Mouse (Mus musculus) frontal cortex, postnatal 25 days (tissue): ENCODE measurements around the gene Brf1.

ENCODE experiments used
- DNase-seq, 2 experiments: peaks; one replicate each; pipeline ENCODE4 v3.0.0; 2022; ENCODE audit warnings: low spot score in 2 of 2

Gene Brf1

DNA sequence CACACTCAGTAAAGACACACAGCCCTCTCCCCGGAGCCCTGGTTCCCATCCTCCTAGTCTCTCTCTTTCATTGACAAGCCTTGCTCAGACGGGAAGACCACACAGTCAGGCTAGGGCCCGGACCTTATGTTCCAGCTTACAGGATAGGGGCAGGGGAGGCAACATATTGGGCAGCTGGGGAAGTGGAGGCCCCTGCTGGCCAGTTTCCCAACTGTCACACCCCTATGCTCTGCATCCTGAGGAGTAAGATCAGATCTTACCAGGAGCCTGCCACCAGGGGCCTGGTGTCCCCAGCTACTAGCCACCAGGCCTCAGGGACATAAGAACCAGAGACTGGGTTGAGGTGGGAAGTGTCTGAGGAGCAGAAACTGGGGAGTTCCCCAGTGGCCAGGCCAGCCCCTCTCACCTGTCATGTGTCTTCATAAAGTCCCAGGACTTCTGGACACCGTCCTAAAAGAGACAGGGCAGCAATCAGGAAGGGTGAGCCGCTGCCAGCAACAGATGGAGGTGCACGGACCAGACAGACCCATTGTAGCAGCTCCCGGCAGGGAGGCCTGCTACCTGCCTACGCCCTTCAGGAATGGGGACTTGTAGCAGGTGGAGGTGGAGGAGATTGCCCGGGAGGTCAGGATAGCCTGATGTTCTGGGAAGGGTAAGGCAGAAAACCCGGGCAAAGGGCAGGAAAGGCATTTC is 61.5 kb downstream of the Brf1 start:
- DNase-seq = no peak

DNA sequence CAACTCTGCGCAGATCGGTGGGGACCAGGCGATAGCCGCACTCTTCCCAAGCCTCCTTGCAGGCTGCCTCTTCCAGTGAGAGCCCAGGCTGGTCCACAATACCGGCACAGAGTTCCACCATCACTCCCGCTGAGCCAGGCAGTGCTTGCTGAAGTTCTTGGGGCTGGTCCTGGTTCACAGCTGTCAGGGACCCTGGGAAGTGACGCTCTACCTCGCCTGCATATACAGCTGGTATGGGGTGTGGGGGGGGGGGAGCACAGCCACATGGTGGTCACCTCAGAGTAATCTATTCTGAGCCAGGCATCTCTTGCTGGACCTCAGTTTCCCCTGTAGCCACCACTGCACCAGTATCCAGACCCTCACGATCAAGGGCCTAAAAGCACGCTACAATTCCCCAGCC is 62.1 kb downstream of the Brf1 start:
- DNase-seq = no peak

DNA sequence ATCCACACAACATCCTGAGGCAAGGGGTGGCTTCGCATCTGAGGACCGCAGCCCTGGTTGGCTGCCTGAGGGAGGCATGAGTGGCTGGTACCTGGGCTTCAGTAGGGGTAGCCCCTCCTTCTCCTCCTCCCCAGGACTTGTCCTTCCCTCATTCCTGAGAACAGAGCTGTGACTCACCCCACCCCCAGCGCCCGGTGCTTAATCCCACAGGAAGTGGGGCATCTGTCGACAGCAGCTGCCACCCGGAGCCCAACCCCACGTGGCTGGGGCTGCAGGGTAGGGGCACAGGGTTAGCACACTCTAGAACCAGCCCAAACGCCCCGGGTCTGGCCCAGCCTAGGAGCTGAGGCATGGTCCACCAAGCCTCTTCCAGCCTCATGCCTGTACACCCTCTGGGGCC is 62.6 kb downstream of the Brf1 start:
- DNase-seq = no peak

DNA sequence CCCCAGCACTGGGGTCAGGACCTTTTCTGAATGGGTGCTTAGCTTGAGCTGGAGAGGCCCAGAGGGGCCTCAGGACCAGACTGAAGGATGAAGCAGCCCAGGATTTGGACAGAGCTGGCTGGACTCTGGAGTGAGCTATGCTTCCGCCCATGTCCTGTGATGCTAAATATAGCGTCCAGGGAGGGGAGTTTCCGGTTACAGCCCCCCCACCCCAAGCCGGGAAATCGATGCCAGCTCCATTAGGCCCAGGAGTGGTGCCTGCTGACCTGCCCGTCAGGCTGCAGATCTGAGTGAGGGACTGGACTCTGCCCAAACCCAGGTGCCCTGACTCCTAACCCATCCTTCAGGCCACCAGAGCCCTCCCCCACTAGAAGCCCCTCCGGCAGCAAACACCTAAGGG is 67.9 kb downstream of the Brf1 start:
- no peak for DNase-seq

DNA sequence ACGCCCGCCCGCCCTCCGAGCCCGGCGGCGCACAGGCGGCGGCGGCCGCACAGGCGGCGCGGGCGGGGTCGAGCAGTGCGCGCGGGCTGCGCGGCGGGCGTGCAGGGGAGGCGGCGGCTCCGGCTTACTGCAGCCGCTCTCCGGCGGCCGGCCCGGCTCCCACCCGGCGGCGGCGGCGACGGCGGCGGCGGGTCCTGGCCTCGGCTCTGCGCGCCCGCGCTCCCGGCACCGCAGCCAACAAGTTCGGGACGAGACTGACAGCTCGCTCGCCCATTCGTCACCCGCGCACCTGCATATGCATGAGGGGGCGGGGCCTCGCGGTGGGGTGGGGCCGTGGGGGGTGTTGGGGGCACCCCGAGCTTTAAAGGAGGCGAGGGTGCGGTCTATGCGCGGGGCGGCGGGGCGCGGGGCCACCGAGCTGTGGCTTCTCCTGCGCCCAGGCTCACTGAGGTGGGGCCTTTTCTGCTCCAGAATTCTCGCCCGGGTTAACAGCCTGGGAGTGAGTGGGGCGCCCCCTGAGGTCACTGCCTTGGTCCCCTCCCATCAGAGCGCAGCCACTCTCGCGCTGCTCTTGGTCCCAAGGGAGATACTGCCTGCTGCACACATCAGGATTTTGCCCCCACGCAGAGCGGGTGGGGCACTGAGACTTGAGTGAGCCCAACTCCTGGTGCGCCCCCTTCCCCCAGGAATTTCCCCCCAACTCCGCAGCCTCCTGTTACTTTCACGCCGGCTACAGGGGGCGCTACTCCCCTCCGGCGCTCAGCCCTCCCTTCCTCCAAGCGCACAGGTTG is 70.7 kb downstream of the Brf1 start, which contains the start of gene Jag2:
Gene Jag2, minus strand, starts transcription at position 215 of the 791 bp plus-strand sequence.
- peak; percentile 53 to 56 for DNase-seq

DNA sequence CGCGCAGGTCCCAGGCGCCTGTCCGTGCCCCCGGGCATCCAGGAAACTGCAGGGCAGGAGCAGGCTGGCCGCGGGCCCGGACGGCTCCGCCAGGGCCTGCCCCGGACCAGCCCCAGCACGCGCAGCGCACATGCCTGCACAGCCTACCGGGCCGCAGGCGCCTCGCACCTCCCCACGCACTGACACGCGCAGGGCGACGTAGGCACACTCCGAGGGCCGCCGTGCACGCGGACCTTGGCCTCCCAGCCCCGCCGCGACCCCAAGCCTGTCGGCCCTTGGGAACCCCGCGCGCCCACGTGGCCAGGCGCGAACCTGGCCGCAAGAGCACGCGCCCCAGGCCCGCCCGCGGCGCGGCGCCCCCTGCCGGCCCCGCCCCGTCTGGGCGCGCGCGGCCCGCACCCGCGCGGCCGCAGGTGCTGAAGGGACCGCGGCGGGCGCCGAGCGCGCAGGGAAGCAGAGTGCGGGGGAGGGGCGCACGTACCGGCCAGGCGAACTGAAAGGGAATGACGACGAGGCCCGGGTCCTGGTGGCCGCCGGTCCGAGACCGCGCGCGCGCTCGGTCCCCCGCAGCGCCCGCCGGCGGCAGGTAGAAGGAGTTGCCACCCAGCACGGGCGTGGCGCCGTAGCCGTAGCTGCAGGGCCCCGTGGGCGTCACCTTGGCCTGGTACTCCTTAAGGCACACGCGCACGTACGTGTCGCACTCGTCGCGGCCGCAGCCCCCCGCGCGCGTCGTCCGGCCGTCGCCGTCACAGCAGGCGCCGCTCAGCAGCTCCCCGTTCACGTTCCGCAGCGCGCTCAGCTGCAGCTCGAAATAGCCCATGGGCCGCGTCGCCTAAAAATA is 71.9 kb downstream of the Brf1 start:
- DNase-seq = peak; percentile 42 to 59

DNA sequence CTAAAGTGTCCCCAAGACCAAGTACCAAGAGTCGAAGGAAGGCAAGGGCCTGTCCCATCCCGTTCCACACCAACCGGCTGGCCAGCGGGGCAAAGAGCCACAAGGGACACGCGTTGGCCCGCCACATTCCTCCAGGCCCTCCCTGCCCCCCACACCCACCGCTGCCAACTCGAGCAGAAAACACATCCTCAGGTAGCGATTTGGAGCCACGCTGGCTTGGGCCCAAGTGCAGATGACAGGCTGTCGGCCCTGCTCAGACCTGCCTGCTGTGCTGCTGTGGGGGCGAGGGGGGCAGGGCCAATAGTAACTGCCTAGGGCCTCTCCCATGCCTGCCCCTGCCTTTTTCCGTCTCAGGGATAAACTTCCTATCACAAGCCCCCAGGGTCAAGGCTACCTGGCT is 73.2 kb downstream of the Brf1 start:
- DNase-seq = no peak

DNA sequence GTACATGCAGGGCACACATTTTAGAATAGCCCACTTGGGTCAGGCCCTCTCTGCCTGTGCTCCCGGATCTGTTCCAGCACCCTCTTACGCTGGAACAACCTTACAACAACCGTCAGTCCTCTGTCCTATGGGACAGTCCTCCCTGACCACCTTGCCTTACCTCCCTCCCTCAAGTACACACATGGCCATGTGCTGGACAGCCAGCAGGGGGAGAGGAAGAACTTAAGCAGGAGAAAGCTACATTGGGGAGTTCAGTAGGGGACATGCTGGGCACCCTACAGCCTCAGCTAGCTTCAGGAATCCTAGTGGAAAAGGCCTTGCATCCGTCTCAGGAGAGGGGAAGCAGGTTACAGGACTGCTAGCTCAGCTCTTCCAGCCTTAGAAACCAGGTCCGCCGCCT is 74.6 kb downstream of the Brf1 start:
- no peak for DNase-seq

DNA sequence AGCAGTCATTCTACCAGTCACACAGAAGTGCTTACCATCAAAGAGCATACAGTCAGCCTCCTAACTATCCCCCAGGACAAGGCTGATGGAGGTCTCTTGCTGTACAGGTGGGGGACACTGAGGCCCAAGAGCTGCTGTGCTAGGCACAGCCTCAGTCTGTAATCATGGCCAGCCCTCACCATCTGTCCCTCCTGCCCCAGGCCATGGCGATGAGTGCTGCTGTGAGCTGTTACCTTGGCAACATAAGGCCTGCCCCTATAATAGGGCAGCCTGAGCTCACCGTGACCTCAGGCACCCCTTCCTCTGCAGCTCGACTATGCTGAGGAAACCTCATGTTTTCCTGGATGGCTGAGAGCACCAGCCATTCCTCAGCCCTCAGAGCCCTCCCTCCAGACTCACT is 78.0 kb downstream of the Brf1 start:
- no peak for DNase-seq

DNA sequence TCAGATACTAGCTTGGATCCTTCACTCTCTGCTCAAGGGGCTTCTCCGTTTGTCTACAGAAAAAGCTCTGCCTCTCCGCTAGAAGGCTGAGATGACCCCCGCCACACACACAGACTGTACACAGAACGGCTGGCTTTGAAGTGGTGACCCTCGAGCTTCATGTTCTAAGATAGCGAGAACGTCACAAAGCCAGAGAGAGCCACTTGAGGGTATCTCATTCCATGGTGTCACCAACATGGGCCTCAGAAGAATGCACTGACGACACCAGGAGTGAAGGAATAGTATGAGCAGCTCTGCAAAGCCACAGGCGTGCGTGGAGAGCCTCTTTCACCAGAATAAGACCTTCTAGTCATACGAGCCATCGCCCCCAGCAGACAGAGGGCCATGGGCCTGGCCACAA is 79.0 kb downstream of the Brf1 start:
- no peak for DNase-seq

DNA sequence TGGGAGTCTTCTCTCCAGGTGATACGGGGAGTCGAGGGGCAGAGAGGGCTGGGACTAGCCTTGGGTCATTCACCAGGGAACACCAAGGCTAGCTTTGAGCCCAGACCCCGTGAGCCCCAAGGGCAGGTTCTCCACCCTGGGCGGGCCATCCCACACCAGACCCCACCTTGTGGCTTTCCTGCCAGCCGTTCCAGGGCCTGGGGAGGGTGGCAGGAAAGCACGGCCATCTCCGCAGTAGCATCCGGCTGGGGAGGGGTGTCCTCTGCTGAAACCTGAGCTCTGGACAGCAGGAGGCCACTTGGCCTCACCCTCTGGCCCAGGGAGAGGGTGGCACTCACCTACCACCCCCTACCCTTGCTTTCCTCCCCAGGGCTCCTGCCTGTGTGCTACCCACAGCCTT is 82.6 kb downstream of the Brf1 start:
- DNase-seq = no peak

DNA sequence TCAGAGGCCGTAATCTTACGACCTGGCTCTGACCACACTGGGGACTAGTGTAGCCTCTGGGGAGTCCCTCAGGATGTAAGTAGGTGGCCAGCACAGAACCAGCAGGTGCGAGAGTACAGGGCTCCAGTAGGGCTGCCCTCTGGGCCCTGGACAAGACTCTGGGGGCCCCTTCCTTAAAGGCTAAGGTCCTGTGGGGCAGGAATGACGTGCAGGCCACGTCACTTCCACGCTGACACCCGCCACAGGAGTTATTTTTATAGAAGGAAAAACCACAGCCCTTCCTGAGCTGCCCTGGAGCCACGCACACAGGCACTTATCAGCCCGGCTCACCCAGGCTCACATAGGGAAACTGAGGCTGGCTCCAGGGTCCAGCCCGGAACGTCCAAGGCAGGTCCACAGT is 83.0 kb downstream of the Brf1 start:
- no peak for DNase-seq

DNA sequence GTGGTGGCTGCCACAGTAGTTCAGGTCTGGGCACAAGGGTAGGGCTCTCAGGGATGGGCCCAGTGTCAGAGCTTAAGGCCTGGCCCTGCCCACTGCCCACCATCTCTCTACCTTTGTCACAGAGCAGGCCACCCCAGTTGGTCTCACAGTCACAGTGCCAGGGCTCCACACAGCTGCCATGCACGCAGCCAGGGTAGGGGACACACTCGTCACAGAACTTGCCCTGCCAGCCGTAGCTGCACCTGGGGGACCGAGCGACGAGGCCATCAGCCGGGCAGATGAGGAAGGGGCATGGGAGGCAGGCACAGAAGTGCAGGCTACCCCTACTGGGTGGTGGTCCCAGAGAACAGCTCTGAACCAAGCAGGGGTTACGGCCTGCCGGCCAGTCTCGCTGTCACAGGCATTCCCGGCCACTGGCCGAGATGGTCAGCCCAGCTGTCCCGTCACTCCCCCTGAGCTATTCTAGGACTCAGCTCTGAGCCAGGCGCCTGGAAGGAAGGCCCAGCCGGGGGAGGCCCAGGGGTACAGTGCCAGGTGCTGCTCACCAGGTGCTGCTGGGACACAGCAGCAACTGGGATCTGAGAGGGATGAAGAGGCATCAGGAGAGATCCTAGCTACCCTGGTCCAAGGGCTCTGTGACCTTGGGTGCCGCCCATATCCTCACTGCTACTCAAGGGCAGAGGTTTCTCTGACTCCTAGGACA is 83.7 kb downstream of the Brf1 start:
- DNase-seq = no peak

DNA sequence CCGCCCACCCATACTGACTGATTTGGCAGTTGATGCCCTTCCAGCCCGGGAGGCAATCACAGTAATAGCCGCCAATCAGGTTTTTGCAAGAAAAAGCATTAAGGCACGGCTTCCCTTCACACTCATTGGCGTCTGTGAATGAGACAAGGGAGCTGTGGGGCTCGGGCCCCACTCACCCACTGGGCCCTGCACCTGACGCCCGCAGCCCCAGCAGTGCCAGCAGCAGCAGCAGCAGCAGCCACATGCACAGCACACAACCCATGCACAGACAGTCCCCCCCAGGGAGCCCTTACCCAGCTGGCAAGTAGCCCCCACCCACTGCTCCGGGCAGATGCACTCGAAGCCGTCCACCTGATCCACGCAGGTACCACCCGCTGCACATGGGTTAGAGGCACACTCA is 84.9 kb downstream of the Brf1 start:
- DNase-seq = no peak

DNA sequence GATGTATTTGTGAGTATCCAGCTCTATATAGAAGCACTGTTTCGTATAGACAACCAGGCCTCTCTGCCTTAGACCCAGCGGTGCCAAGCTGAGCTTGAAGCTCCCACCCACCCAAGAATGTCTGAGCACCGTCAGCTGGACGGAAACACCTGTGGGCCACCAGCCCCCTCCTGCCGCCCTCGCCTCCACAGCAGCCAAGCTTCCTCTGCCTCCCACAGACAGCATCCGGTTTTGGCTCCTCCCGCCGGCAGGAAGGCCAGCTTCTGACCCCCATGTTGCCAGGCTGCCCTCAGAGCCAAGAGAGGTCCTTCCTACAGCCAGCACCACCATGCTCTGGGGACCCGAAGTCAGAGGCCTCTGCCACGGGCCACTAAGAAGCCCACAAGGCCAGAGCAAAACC is 86.0 kb downstream of the Brf1 start:
- no peak for DNase-seq

DNA sequence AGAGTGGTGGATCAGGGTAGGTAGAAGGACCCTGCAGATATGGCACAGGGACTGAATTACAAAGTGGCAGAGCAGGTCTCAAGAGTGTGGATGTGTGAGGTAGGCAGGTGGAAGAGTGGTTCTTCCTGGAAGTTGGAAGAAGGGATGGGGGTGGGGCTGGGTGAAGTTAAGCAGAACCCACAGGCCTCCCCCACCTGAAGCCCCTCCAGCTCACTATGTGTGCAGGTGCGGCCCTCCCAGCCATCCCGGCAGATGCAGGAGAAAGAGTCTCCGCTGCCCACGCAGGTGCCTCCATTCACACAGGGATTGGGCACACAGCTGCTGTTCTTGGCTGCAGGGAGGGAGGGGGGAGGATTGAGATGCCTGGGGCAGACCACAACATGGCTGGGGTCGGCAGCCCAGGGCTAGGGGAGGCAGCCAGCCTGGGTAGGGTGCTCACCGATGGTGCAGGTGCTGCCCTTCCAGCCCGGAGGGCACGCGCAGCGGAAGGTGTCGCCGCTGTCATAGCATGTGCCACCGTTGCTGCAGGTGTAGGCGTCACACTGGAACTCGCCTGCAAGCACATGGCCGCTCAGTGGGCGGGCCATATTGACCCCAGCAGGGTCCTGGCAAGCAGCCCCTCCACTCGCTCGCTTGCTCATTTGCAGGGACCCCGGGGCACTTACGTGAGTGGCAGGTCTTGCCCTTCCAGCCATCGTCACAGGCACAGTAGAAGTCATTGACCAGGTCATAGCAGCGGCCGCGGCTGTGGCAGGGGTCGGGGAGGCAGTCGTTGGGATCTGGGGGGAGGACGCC is 87.4 kb downstream of the Brf1 start:
- no peak for DNase-seq

DNA sequence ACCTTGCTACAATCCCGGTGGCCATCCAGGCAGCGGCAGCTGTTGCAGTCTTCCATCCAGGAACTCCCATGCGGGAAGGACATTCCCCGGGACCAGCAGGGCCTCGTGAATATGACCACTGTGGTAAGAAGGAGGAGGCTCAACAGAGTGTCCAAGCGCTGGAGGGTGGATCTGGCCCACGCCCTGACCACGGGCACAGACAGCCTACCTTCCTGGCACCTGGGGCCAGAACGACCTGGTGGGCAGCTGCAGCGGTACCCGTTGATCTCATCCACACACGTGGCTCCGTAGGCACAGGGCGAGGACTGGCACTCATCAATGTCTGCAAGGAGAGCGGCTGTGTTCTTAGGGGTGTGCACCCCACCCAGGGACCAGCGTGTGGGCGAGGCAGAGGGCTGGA is 88.8 kb downstream of the Brf1 start:
- DNase-seq = no peak
